Mouse (Mus musculus): ENCODE results near the gene Nup93. TPM values are rescaled to one million over a fixed set of nuclear protein-coding genes. Genes with fewer than 3 reads are reported as not detected.

Nup93 gene
- total and polyA plus RNA-seq, 2 experiments from 2014 or later, result 36.7 to 43.7 TPM

DNA sequence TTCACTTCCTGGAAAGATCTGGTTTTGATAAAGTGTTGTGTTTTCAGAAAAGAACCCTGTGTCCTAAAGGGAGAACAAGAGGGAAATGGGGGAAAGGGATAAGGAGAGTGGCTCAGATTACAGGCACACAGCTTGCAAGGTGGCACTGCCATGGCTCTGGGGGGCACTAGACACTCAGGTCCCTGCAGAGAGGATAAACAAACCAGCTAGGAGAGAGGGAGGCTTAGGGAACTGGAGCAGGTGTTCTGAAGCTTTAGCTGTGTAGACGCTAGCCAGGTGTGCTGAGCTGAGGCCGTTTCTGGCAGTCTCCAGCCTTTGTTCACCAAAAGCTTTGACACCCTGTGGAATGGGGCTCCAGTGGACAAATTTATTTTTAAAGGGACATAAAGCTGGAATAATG lies 99.7 kb downstream of the Nup93 start:
- WGBS, result 86% methylated on average over 2 of the region's 2 CpGs
- no peaks in the 10 kb centered on the region for H3K27me3 ChIP-seq (ENCODE audit: insufficient read depth, low read length)
- no peak overlapping the region for H3K4me2 ChIP-seq (ENCODE audit: low read depth)
- no peak overlapping the region for H3K9ac ChIP-seq
- H3K4me1 ChIP-seq (ENCODE audit: insufficient read depth), result no peaks in the 10 kb centered on the region
- H3K27ac ChIP-seq (ENCODE audit: low read depth, low read length), result no peak overlapping the region
- no peaks in the 10 kb centered on the region for H3K9me3 ChIP-seq (ENCODE audit: low read length)
- DNase-seq, result no peak
- peaks cover 79% of the 10 kb centered on the region for H3K36me3 ChIP-seq (ENCODE audit: insufficient read depth)
- no peak for TF ChIP-seq CTCF (IDR thresholded peaks at IDR 0.05; ENCODE audit: low read depth)
- no peak for ATAC-seq
- H3K4me3 ChIP-seq (ENCODE audit: low read depth, low read length), result no peak overlapping the region

DNA sequence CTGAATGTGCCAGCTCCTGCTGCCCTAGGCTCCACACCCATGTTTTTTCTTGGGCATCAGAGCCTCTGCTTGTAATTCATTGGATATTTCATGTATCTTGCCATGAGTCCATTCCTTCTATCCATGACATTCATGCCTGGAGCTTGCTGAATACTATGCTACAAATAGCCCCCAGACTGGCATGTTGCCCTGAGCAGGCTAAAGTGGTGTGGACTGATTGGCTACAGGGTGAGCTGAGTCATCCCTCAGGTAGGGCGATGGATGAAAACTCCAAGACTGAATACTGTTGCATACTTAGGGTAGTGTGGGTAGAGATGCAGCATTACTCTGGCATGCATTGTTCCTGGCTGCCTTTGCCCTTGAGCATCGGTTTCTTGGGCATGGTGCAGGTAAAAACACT lies 102.9 kb downstream of the Nup93 start:
- no peaks in the 10 kb centered on the region for H3K27me3 ChIP-seq (ENCODE audit: insufficient read depth, low read length)
- H3K9me3 ChIP-seq (ENCODE audit: low read length), result no peaks in the 10 kb centered on the region
- no peak for DNase-seq
- no peak overlapping the region for H3K27ac ChIP-seq (ENCODE audit: low read depth, low read length)
- H3K36me3 ChIP-seq (ENCODE audit: insufficient read depth), result peaks cover 68% of the 10 kb centered on the region
- H3K4me1 ChIP-seq (ENCODE audit: insufficient read depth), result no peaks in the 10 kb centered on the region
- H3K9ac ChIP-seq, result no peak overlapping the region
- no peak for ATAC-seq
- no peak for TF ChIP-seq CTCF (IDR thresholded peaks at IDR 0.05; ENCODE audit: low read depth)
- 99% methylated on average over 2 of the region's 2 CpGs for WGBS
- no peak overlapping the region for H3K4me2 ChIP-seq (ENCODE audit: low read depth)
- H3K4me3 ChIP-seq (ENCODE audit: low read depth, low read length), result no peak overlapping the region

DNA sequence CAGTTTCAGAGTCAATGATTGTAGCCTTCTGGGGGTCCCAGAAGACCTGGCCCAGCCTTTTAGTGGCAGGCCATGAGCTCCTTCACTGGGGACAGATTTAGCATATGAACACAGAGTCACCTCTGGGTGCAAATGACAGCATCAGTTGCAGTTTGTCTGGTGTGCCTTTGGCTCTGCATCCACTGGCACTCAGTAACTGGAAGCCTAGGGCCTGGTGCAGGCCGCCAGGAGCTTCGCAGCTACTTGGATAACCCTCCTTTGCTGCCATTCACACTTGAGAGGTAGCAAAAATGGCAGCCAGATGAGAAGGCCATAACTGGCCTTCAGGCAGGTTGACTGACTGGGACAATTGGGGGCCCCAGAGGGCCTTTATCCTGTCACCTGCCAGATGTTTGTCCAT lies 103.3 kb downstream of the Nup93 start:
- Histone ChIP-seq H3K4me1 (ENCODE audit: insufficient read depth) (no peaks in the 10 kb centered on the region), H3K27me3 (ENCODE audit: insufficient read depth, low read length) (no peaks in the 10 kb centered on the region), H3K9me3 (ENCODE audit: low read length) (no peaks in the 10 kb centered on the region), H3K4me2 (ENCODE audit: low read depth) (no peak overlapping the region), H3K9ac (no peak overlapping the region), H3K36me3 (ENCODE audit: insufficient read depth) (peaks cover 66% of the 10 kb centered on the region), H3K27ac (ENCODE audit: low read depth, low read length) (no peak overlapping the region), H3K4me3 (ENCODE audit: low read depth, low read length) (no peak overlapping the region)
- DNase-seq (no peak), ATAC-seq (no peak)
- WGBS, result 96% methylated on average over 2 of the region's 2 CpGs
- no peak for TF ChIP-seq CTCF (IDR thresholded peaks at IDR 0.05; ENCODE audit: low read depth)

DNA sequence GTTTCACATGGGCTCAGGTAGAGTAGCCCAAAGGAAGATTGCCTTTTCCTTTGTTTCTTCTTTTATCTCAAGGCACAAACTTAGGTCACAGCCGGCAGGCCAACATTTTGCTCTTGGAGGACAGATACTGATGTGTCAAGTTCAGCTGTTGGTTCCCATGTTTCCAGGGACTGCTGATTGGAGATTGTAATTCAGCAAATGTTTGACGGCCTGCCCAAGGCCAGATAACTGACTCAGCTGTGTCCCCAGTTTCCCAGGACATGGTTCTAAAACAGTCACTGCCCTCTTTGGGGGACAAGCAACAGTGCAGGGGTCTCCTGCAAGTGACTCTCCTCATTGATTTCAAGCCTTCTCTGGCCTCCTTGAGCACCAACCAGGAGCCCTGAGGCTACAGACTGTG lies 105.7 kb downstream of the Nup93 start:
- Histone ChIP-seq H3K9me3 (ENCODE audit: low read length) (no peaks in the 10 kb centered on the region), H3K27me3 (ENCODE audit: insufficient read depth, low read length) (no peaks in the 10 kb centered on the region), H3K4me3 (ENCODE audit: low read depth, low read length) (no peak overlapping the region), H3K4me1 (ENCODE audit: insufficient read depth) (no peaks in the 10 kb centered on the region), H3K4me2 (ENCODE audit: low read depth) (no peak overlapping the region), H3K27ac (ENCODE audit: low read depth, low read length) (no peak overlapping the region), H3K9ac (no peak overlapping the region), H3K36me3 (ENCODE audit: insufficient read depth) (peaks cover 54% of the 10 kb centered on the region)
- TF ChIP-seq CTCF (IDR thresholded peaks at IDR 0.05; ENCODE audit: low read depth), result no peak
- no peak for ATAC-seq
- 92% methylated on average over 2 of the region's 2 CpGs for WGBS
- DNase-seq, result no peak

DNA sequence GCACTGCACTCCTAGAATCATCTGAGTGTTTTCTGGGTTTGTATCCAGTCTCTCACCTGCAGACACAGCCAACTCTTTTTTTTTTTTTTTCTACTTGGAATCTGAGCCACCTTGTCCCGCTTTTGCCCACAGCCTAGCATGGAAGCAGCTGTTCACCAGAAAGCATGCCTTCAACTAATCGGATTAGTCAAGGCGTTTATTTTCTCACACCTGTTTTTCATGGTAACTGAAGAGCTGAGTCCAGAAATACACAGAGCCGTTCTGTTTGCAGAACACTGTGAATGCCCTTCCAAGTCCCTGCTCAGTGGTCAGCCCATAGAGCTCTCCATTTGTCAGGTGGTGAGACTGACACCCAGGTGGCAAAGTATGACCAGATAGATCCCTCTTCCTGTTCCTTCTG lies 107.7 kb downstream of the Nup93 start:
- WGBS, result 84% methylated on average over 4 of the region's 4 CpGs
- no peak for DNase-seq
- Histone ChIP-seq H3K4me2 (ENCODE audit: low read depth) (no peak overlapping the region), H3K27me3 (ENCODE audit: insufficient read depth, low read length) (no peaks in the 10 kb centered on the region), H3K4me1 (ENCODE audit: insufficient read depth) (no peaks in the 10 kb centered on the region), H3K9ac (no peak overlapping the region), H3K36me3 (ENCODE audit: insufficient read depth) (peaks cover 36% of the 10 kb centered on the region), H3K4me3 (ENCODE audit: low read depth, low read length) (no peak overlapping the region), H3K9me3 (ENCODE audit: low read length) (no peaks in the 10 kb centered on the region), H3K27ac (ENCODE audit: low read depth, low read length) (no peak overlapping the region)
- no peak for TF ChIP-seq CTCF (IDR thresholded peaks at IDR 0.05; ENCODE audit: low read depth)
- no peak for ATAC-seq

DNA sequence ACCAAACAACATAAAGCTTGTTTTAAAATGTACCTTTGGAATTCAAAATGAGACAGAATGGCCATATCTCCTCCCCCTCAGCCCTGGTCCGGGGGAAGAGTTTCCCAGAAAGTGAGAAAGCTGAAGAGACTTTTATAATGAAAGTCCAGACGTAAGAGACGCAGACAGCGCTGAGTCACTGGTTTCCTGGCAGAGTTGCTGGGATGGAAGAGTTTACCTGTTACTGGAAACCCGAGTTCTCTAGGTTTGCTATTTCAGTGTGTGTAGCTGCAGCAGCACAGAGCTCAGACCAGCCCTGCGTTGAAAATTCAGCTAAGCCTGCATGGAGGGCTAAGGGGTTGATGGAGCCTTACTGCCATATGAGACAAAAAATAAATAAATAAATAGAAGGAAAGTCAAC lies 108.7 kb downstream of the Nup93 start:
- Histone ChIP-seq H3K9me3 (ENCODE audit: low read length) (no peaks in the 10 kb centered on the region), H3K27me3 (ENCODE audit: insufficient read depth, low read length) (no peaks in the 10 kb centered on the region), H3K27ac (ENCODE audit: low read depth, low read length) (no peak overlapping the region), H3K9ac (no peak overlapping the region), H3K4me2 (ENCODE audit: low read depth) (no peak overlapping the region), H3K4me1 (ENCODE audit: insufficient read depth) (no peaks in the 10 kb centered on the region), H3K4me3 (ENCODE audit: low read depth, low read length) (no peak overlapping the region), H3K36me3 (ENCODE audit: insufficient read depth) (peaks cover 27% of the 10 kb centered on the region)
- TF ChIP-seq CTCF (IDR thresholded peaks at IDR 0.05; ENCODE audit: low read depth), result no peak
- DNase-seq, result no peak
- ATAC-seq, result no peak
- 90% methylated on average over 6 of the region's 6 CpGs for WGBS

DNA sequence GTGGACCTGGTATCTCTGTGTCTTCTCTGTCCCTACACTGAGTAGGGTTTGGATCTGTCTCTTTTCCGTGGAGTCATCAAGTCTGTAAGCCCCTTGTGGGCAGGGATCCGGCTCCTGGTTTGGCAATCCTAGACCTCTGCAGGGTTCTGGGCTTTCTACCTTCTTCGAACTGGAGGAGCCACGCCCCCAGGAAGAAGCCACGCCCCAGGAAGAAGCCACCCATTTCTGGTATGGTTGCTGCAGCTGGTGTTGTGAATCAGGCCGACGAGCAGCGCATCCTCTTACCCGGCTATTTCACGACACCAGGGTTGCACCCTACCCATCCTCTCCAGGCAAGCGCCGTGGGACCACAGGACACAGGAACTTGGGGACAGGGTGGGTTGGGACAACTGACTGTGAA lies 109.7 kb downstream of the Nup93 start:
- Histone ChIP-seq H3K9ac (no peak overlapping the region), H3K4me1 (ENCODE audit: insufficient read depth) (no peaks in the 10 kb centered on the region), H3K27ac (ENCODE audit: low read depth, low read length) (no peak overlapping the region), H3K27me3 (ENCODE audit: insufficient read depth, low read length) (no peaks in the 10 kb centered on the region), H3K4me3 (ENCODE audit: low read depth, low read length) (no peak overlapping the region), H3K36me3 (ENCODE audit: insufficient read depth) (peaks cover 18% of the 10 kb centered on the region), H3K9me3 (ENCODE audit: low read length) (no peaks in the 10 kb centered on the region), H3K4me2 (ENCODE audit: low read depth) (no peak overlapping the region)
- DNase-seq, result no peak
- no peak for ATAC-seq
- no peak for TF ChIP-seq CTCF (IDR thresholded peaks at IDR 0.05; ENCODE audit: low read depth)
- 68% methylated on average over 12 of the region's 12 CpGs for WGBS

DNA sequence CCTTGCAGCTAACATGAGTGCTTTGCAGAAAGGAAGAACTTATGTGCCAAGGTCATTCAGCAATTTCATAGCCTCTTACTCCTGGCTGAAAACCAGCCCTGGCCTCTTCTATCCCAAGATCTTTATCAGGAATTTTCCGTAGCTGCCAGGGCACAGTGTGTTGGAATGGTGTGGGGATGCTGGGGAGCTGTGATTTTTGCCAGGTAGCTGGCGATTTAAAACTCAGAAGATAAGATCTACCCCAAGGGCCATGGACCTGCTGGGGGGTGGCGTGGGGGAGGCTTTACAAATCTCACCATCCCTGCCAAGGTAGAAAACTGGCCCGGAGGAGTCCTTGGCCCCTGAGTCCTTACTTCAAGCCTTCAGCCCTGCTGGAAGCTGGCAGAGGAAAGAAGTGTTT lies 111.7 kb downstream of the Nup93 start:
- no peak overlapping the region for H3K9ac ChIP-seq
- H3K36me3 ChIP-seq (ENCODE audit: insufficient read depth), result peaks cover 8% of the 10 kb centered on the region
- H3K4me2 ChIP-seq (ENCODE audit: low read depth), result no peak overlapping the region
- DNase-seq (no peak), ATAC-seq (no peak)
- no peaks in the 10 kb centered on the region for H3K9me3 ChIP-seq (ENCODE audit: low read length)
- H3K27me3 ChIP-seq (ENCODE audit: insufficient read depth, low read length), result no peaks in the 10 kb centered on the region
- no peak for TF ChIP-seq CTCF (IDR thresholded peaks at IDR 0.05; ENCODE audit: low read depth)
- 76% methylated on average over 4 of the region's 4 CpGs for WGBS
- no peaks in the 10 kb centered on the region for H3K4me1 ChIP-seq (ENCODE audit: insufficient read depth)
- no peak overlapping the region for H3K4me3 ChIP-seq (ENCODE audit: low read depth, low read length)
- H3K27ac ChIP-seq (ENCODE audit: low read depth, low read length), result no peak overlapping the region

All from forebrain, postnatal 0 days (tissue).